Mouse (Mus musculus): Measurements from ENCODE around the gene Angel2. TPM values are rescaled to one million over a fixed set of nuclear protein-coding genes. Genes with fewer than 3 reads are reported as not detected.

The Angel2 gene
- polyA plus RNA-seq, 1 experiment, result 0.15 TPM

DNA sequence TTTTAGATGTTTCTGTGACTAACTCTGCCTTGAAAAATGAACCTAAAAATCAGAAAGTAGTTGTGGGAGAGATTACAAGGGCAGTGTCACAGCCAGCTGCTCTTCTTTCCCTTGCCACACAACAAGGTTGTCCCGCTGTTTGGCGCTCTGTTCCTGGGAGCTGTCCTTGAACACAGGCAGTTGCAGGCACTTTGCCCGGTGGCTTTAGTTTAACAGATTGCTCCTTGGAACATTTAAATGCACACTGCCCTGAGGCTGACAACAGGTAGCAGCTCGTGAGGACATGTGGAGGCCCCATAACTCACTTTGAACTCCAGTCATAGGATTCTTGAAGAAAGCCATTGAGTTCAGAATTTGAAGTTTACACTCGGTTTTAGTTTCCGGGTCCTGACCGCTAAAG lies 23.5 kb downstream of the Angel2 start:
- Histone ChIP-seq H3K27me3 (ENCODE audit: control insufficient read depth) (no peaks in the 10 kb centered on the region), H3K9me3 (ENCODE audit: control insufficient read depth, low read length) (no peaks in the 10 kb centered on the region), H3K4me1 (ENCODE audit: control insufficient read depth) (no peaks in the 10 kb centered on the region; the same call in 1 of the 2 replicates), H3K4me3 (replicated peaks) (no peak overlapping the region), H3K36me3 (ENCODE audit: control insufficient read depth) (peaks cover 37% of the 10 kb centered on the region)
- no peak for TF ChIP-seq TAL1 (IDR thresholded peaks at IDR 0.05; ENCODE audit: low read length)
- no peak for TF ChIP-seq GATA1 (IDR thresholded peaks at IDR 0.05; ENCODE audit: low read length)

DNA sequence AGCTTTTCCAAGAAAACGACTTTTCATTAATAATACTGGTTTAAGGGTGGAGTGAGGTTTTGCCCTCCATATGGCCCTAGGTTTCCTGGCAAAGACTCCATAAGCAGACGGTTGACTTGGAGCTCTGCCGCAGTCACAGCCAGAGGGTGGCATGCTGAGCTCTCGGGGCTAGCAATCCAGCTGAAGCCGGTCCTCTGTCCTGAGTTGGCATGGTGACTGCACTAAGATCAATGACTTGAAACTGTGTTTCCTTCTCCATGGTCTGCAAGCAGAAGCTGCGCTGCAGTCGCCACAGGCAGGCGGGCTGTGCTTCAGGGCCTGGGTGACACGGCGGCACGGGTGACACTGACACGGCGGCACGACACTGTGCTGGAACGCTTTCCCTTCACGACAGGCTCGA lies 23.9 kb downstream of the Angel2 start:
- H3K4me3 ChIP-seq (replicated peaks), result no peak overlapping the region
- H3K9me3 ChIP-seq (ENCODE audit: control insufficient read depth, low read length), result no peaks in the 10 kb centered on the region
- peaks cover 32% of the 10 kb centered on the region for H3K36me3 ChIP-seq (ENCODE audit: control insufficient read depth)
- H3K27me3 ChIP-seq (ENCODE audit: control insufficient read depth), result no peaks in the 10 kb centered on the region
- H3K4me1 ChIP-seq (ENCODE audit: control insufficient read depth), result no peaks in the 10 kb centered on the region; the same call in 1 of the 2 replicates
- TF ChIP-seq TAL1 (IDR thresholded peaks at IDR 0.05; ENCODE audit: low read length) (no peak), GATA1 (IDR thresholded peaks at IDR 0.05; ENCODE audit: low read length) (no peak)

DNA sequence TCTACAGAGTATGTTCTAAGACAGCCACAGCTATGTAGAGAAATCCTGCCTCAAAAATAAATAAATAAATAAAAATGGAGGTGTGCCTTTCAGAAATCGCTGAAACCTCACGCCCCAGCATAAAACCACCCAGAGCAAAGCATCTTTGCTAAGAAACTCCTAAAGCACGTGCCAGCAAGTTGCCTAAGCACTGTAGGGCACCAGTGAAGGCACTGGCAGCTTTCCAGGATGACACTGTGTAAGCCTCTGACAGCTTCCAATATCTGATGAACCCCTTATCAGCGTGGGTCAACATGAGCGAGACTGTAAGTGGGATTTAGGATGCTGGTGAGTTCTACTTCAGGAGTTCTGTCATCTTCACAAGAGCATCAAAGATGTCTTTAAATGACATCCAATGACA lies 26.1 kb downstream of the Angel2 start:
- H3K27me3 ChIP-seq (ENCODE audit: control insufficient read depth), result no peaks in the 10 kb centered on the region
- H3K36me3 ChIP-seq (ENCODE audit: control insufficient read depth), result peaks cover 14% of the 10 kb centered on the region
- no peaks in the 10 kb centered on the region; the same call in 1 of the 2 replicates for H3K4me1 ChIP-seq (ENCODE audit: control insufficient read depth)
- H3K9me3 ChIP-seq (ENCODE audit: control insufficient read depth, low read length), result no peaks in the 10 kb centered on the region
- H3K4me3 ChIP-seq (replicated peaks), result no peak overlapping the region
- TF ChIP-seq GATA1 (IDR thresholded peaks at IDR 0.05; ENCODE audit: low read length) (no peak), TAL1 (IDR thresholded peaks at IDR 0.05; ENCODE audit: low read length) (no peak)

DNA sequence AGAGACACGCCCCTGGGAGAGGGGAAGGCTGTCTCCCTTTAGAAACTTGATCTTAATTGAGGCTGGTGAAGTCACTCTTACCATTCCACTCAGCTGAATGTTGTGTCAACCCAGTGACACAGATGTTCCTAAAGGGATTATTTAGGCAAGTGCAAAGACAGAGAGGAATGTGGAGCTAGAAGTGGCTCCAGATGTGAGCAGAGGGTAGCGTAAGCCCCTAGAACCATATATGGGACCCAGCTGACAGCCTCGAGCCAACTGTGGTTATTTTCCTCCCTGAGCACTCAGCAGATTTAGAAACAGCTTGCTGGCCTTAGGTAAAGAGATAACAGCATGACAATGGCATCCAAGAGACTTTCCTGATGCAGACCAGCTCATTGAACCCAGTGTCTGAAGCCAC lies 28.1 kb downstream of the Angel2 start:
- Histone ChIP-seq H3K36me3 (ENCODE audit: control insufficient read depth) (peaks cover 6% of the 10 kb centered on the region), H3K27me3 (ENCODE audit: control insufficient read depth) (no peaks in the 10 kb centered on the region), H3K4me3 (replicated peaks) (no peak overlapping the region), H3K4me1 (ENCODE audit: control insufficient read depth) (peaks cover 9% of the 10 kb centered on the region), H3K9me3 (ENCODE audit: control insufficient read depth, low read length) (no peaks in the 10 kb centered on the region)
- TF ChIP-seq TAL1 (IDR thresholded peaks at IDR 0.05; ENCODE audit: low read length) (no peak), GATA1 (IDR thresholded peaks at IDR 0.05; ENCODE audit: low read length) (no peak)

DNA sequence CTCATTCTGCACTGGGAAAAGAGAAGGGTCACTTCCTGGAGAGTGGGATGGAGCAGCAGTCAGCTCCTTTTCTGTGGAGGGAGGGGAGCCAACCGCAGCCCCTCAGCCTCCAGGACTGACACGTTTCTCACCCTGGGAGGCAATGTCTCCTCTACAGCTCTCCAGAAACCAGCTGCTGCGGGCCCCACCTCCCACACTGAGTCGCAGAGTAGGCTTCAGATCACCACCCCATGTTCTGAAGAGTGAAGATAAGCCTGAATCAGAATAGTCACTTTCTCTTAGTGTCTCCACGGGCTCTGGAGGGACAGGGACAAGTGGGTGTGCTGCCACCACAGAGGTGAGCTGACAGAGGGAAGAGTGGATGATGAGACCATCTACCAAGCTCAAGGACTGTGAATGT lies 33.9 kb downstream of the Angel2 start:
- H3K36me3 ChIP-seq (ENCODE audit: control insufficient read depth), result no peaks in the 10 kb centered on the region
- no peaks in the 10 kb centered on the region for H3K9me3 ChIP-seq (ENCODE audit: control insufficient read depth, low read length)
- no peak overlapping the region for H3K4me3 ChIP-seq (replicated peaks)
- H3K27me3 ChIP-seq (ENCODE audit: control insufficient read depth), result no peaks in the 10 kb centered on the region
- peaks cover 21% of the 10 kb centered on the region for H3K4me1 ChIP-seq (ENCODE audit: control insufficient read depth)
- TF ChIP-seq TAL1 (IDR thresholded peaks at IDR 0.05; ENCODE audit: low read length), result no peak
- TF ChIP-seq GATA1 (IDR thresholded peaks at IDR 0.05; ENCODE audit: low read length), result no peak

DNA sequence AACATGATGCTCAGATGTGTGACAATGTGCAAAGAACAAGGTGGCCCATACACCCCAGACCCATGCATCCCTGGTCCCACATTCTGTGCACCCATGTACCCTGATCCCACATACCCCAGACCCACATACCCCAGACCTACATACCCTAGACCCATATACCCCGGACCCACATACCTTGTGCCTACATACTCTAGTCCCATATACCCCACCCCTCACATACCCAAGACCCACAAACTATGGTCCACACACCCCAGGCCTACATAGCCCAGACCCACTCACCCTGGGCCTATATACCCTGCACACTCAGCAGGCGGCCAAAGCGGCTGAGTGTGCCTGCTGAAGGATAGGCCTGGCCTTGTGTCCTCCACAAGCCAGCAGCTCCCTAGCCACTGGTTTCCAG lies 37.8 kb downstream of the Angel2 start:
- Histone ChIP-seq H3K27me3 (ENCODE audit: control insufficient read depth) (no peaks in the 10 kb centered on the region), H3K9me3 (ENCODE audit: control insufficient read depth, low read length) (no peaks in the 10 kb centered on the region), H3K4me1 (ENCODE audit: control insufficient read depth) (peaks cover 14% of the 10 kb centered on the region), H3K36me3 (ENCODE audit: control insufficient read depth) (no peaks in the 10 kb centered on the region), H3K4me3 (replicated peaks) (no peak overlapping the region)
- TF ChIP-seq TAL1 (IDR thresholded peaks at IDR 0.05; ENCODE audit: low read length) (no peak), GATA1 (IDR thresholded peaks at IDR 0.05; ENCODE audit: low read length) (no peak)

DNA sequence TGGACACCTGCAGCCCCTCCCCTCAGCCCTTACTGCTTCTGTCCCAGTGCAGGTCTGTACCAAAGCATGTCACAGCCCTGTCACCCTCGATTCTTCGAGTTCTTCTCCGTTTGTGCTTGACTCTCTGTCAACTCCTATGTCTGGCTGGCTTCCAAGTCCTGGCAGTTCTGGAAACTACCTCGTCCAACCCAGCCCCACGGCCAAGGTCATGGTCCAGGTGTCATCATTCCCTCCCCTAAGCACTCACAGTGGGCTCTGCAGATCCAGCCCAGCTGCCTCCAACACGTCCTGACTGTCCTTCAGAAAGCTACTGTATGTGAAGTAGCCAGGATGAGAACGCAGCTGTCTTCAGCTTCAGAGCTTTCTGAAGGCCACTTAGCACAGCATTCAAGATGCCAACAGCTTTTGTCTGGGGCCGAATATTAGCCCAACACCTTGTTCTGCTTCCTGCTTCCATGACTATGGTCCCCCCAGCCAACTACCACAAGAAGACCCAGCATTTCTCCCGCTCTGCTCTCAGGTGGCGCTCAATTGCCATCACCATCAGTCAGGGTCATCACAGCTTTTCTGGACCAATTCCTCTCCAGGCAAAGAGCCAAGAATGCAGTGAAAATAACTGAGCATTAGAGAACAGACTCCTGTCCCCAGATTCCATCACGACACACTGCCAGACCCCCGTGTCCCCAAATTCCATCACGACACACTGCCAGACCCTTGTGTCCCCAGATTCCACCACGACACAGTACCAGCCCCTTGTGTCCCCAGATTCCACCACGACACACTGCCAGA lies 40.3 kb downstream of the Angel2 start:
- Histone ChIP-seq H3K27me3 (ENCODE audit: control insufficient read depth) (no peaks in the 10 kb centered on the region), H3K4me1 (ENCODE audit: control insufficient read depth) (no peaks in the 10 kb centered on the region), H3K36me3 (ENCODE audit: control insufficient read depth) (no peaks in the 10 kb centered on the region), H3K4me3 (replicated peaks) (no peak overlapping the region), H3K9me3 (ENCODE audit: control insufficient read depth, low read length) (no peaks in the 10 kb centered on the region)
- TF ChIP-seq TAL1 (IDR thresholded peaks at IDR 0.05; ENCODE audit: low read length) (no peak), GATA1 (IDR thresholded peaks at IDR 0.05; ENCODE audit: low read length) (no peak)

DNA sequence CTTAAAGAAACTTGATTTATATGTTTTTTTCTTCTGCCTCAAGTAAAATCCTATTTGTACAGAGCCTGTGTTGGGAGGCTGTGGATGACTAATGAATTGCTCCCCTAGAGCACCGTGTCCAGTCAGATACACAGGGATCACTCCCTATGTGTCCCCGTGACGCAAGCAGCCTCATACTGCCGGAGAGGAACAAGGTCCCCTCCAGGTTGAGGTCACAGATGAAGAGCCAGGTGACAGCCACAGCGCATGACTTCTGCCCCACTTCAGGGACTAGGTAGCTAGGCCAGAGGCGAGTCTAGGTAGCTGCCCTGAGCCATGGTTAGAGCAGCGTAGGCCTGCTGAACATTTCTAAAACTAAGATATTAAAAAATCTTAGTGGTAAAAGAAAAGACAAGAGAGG lies 43.1 kb downstream of the Angel2 start:
- Histone ChIP-seq H3K27me3 (ENCODE audit: control insufficient read depth) (peaks cover 3% of the 10 kb centered on the region; the same call in 1 of the 2 replicates), H3K4me1 (ENCODE audit: control insufficient read depth) (peaks cover 6% of the 10 kb centered on the region), H3K9me3 (ENCODE audit: control insufficient read depth, low read length) (no peaks in the 10 kb centered on the region), H3K4me3 (replicated peaks) (no peak overlapping the region), H3K36me3 (ENCODE audit: control insufficient read depth) (no peaks in the 10 kb centered on the region)
- TF ChIP-seq GATA1 (IDR thresholded peaks at IDR 0.05; ENCODE audit: low read length) (no peak), TAL1 (IDR thresholded peaks at IDR 0.05; ENCODE audit: low read length) (no peak)

DNA sequence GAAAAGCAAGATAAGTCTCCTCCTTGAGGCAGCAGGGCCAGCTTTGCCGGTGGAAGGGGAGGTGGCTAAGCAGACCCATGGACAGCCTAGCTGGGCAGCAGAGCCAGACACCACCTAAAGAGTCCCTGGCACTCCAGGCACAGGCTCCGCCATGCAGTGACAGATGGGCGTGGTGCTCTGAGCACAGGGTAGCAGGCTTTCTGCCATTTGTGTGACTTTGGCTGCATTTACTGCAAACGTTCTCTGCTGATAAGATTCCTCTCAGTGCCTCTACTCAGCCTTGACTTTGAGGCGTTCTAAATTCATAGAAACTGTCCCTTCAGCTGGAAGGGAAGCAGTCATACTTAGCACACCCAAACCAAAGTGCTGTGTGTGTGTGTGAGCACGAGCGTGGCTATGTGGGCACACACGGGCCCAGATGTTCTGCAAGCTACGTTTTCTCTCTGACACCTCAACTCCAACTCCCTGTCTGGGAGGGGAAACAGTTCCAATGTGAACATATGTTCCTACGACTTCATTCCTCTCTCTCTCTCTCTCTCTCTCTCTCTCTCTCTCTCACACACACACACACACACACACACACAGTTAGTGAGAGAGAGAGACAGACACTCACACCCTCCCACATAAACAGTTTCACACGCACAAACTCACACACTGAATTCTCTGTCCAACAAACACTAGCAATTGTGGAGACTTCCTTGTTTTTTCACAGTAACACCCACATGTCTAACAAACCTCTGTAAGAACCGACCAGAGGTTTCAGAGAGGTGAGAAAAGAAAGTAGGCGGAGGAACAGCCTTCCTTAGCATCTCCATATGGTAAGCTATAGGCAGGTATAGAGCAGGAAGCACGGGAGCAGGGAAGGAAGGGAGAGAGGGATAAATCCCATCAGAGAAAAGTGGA lies 47.0 kb downstream of the Angel2 start:
- no peak overlapping the region for H3K4me3 ChIP-seq (replicated peaks)
- no peaks in the 10 kb centered on the region for H3K36me3 ChIP-seq (ENCODE audit: control insufficient read depth)
- TF ChIP-seq GATA1 (IDR thresholded peaks at IDR 0.05; ENCODE audit: low read length) (no peak), TAL1 (IDR thresholded peaks at IDR 0.05; ENCODE audit: low read length) (no peak)
- no peaks in the 10 kb centered on the region for H3K9me3 ChIP-seq (ENCODE audit: control insufficient read depth, low read length)
- H3K4me1 ChIP-seq (ENCODE audit: control insufficient read depth), result peaks cover 6% of the 10 kb centered on the region
- H3K27me3 ChIP-seq (ENCODE audit: control insufficient read depth), result peaks cover 33% of the 10 kb centered on the region

All from erythroblast, embryonic 14.5 days (primary cell).